Mouse (Mus musculus): Measurements from ENCODE around the gene Stab2. TPM values are rescaled to one million over a fixed set of nuclear protein-coding genes. Genes with fewer than 3 reads are reported as not detected.

Gene Stab2
- total and polyA plus RNA-seq, 2 experiments = 24.0 to 73.5 TPM

DNA sequence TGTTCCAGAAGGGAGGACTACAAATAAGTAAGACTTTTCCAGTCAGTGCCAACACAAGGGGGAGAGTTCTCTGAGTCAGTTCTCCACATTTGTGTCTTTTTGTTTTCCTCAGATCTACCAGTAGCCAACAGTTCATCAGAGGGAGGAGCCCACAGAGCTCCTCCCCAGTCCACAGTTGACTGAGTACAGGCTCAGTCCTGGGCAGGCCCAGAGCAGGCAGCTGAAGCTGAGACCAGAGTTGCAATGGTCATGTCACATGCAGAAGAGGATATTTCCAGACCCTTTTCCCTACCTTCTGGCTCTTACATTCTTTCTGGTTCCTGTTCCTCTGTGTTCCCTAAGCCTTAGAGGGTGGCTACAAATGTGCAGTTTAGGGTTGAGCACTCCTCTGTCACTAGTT, 118.4 kb downstream of the Stab2 start:
- H3K79me2 ChIP-seq (ENCODE audit: control insufficient read depth, insufficient read depth, low read length) = no peaks in the 10 kb centered on the region
- DNase-seq (ENCODE audit: extremely low read depth, low read depth, low spot score) = peak; percentile 42
- no peaks in the 10 kb centered on the region for H3K27me3 ChIP-seq (ENCODE audit: control insufficient read depth, insufficient read depth, low read length)
- H3K4me3 ChIP-seq (ENCODE audit: insufficient read depth, low read depth, low read length) = no peak overlapping the region
- H3K27ac ChIP-seq (replicated peaks; ENCODE audit: insufficient read depth, low read depth, low read length) = no peak overlapping the region; the same call in 1 of the 2 replicates
- H3K9ac ChIP-seq (ENCODE audit: low read depth, low read length) = no peak overlapping the region
- peaks cover 15% of the 10 kb centered on the region; the same call in 1 of the 2 replicates for H3K4me1 ChIP-seq (ENCODE audit: control insufficient read depth, insufficient read depth, low read length)
- TF ChIP-seq CTCF (IDR thresholded peaks at IDR 0.05; ENCODE audit: low read depth, low read length) (no peak), POLR2A (IDR thresholded peaks at IDR 0.05; ENCODE audit: extremely low read depth, insufficient read depth, low read length) (no peak)
- H3K36me3 ChIP-seq (ENCODE audit: control insufficient read depth, insufficient read depth, low read length) = no peaks in the 10 kb centered on the region

DNA sequence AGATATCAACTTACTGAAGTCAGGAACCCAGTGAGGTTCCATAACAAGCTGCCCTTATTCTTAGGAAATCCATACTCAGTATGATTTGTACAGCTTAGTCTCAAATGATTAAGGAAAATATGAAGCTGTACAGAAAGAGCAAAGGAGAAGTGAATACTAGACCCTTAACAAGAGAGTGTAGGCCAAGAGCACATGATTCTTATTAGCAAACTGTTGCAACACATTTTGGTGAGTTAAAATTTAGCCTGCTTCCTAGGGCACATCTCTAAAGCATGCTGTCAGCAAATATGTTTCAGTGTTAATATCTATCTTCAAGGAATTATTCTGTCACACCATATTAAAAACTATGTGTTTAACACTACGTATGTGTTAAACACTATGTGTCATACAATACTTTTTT, 121.4 kb downstream of the Stab2 start:
- peaks cover 20% of the 10 kb centered on the region for H3K4me1 ChIP-seq (ENCODE audit: control insufficient read depth, insufficient read depth, low read length)
- whole genome bisulfite sequencing = 20% methylated on average over 1 of the region's 1 CpGs
- TF ChIP-seq POLR2A (IDR thresholded peaks at IDR 0.05; ENCODE audit: extremely low read depth, insufficient read depth, low read length) (no peak), CTCF (IDR thresholded peaks at IDR 0.05; ENCODE audit: low read depth, low read length) (no peak)
- no peaks in the 10 kb centered on the region for H3K79me2 ChIP-seq (ENCODE audit: control insufficient read depth, insufficient read depth, low read length)
- H3K27ac ChIP-seq (replicated peaks; ENCODE audit: insufficient read depth, low read depth, low read length) = no peak overlapping the region
- H3K4me3 ChIP-seq (ENCODE audit: insufficient read depth, low read depth, low read length) = no peak overlapping the region
- no peak overlapping the region for H3K9ac ChIP-seq (ENCODE audit: low read depth, low read length)
- H3K36me3 ChIP-seq (ENCODE audit: control insufficient read depth, insufficient read depth, low read length) = no peaks in the 10 kb centered on the region
- DNase-seq (ENCODE audit: extremely low read depth, low read depth, low spot score) = peak; percentile 92
- H3K27me3 ChIP-seq (ENCODE audit: control insufficient read depth, insufficient read depth, low read length) = no peaks in the 10 kb centered on the region

DNA sequence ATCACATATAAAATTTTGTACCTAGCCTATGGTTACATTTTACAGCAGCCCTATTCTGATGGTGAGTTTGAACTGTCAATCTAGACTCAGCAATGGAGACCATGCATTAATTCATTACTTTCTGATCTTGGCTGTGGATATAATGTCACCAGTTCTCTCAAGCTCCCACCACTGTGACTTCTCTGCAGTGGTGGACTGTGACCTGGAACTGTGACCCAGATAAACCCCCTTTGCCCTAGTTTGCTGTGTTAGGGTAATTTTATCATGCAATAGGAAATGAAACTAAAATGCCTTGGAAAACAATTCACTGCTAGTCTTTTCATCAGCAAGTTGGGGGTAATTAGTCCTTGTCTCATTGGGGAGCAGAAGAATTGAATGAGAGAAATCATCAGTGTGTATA, 126.4 kb downstream of the Stab2 start:
- no peaks in the 10 kb centered on the region for H3K79me2 ChIP-seq (ENCODE audit: control insufficient read depth, insufficient read depth, low read length)
- DNase-seq (ENCODE audit: extremely low read depth, low read depth, low spot score) = peak; percentile 69
- no peak overlapping the region for H3K9ac ChIP-seq (ENCODE audit: low read depth, low read length)
- peak overlapping the region; percentile 76 for H3K27ac ChIP-seq (replicated peaks; ENCODE audit: insufficient read depth, low read depth, low read length)
- no peaks in the 10 kb centered on the region for H3K36me3 ChIP-seq (ENCODE audit: control insufficient read depth, insufficient read depth, low read length)
- TF ChIP-seq CTCF (IDR thresholded peaks at IDR 0.05; ENCODE audit: low read depth, low read length) = no peak
- TF ChIP-seq POLR2A (IDR thresholded peaks at IDR 0.05; ENCODE audit: extremely low read depth, insufficient read depth, low read length) = no peak
- no peaks in the 10 kb centered on the region for H3K27me3 ChIP-seq (ENCODE audit: control insufficient read depth, insufficient read depth, low read length)
- H3K4me3 ChIP-seq (ENCODE audit: insufficient read depth, low read depth, low read length) = no peak overlapping the region
- H3K4me1 ChIP-seq (ENCODE audit: control insufficient read depth, insufficient read depth, low read length) = peaks cover 27% of the 10 kb centered on the region

DNA sequence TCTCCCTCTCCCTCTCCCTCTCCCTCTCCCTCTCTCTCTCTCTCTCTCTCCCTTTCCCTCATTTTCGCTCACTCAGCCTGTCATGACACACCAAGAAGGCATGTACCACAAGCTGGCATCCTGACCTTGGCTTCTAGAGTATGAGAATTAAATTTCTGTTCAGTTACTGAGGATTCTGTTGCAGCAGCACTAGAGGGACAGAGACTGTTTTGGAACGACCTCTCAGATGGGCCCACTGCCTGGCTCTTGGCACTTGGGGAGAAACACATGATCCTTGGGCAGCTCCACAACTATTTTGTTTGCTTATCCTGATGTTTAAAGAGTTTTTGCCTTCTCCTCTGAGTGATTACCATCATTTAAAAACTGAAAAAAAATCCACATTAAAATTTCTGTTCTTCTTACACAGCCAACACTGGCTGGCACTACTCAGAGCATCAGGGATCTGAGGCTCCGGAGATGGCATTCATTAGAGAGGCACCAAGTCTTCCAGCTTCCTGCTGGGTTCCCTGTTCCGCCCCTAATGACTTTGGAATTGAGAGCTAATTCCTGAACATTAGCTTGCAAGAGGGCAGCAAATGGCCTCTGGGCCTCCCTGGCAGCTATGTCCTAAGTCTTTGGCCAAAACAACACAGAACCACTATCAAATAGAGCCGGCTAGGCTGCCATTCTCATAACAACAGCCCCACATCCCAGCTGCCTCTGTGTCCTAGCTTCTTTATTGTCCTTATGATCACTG, 127.6 kb downstream of the Stab2 start:
- TF ChIP-seq CTCF (IDR thresholded peaks at IDR 0.05; ENCODE audit: low read depth, low read length) = no peak
- no peak for TF ChIP-seq POLR2A (IDR thresholded peaks at IDR 0.05; ENCODE audit: extremely low read depth, insufficient read depth, low read length)
- DNase-seq (ENCODE audit: extremely low read depth, low read depth, low spot score) = peak; percentile 90
- Histone ChIP-seq H3K36me3 (ENCODE audit: control insufficient read depth, insufficient read depth, low read length) (no peaks in the 10 kb centered on the region), H3K4me3 (ENCODE audit: insufficient read depth, low read depth, low read length) (no peak overlapping the region), H3K4me1 (ENCODE audit: control insufficient read depth, insufficient read depth, low read length) (peaks cover 24% of the 10 kb centered on the region), H3K9ac (ENCODE audit: low read depth, low read length) (0 out of 2 replicates have a peak overlapping the region, but pooled peaks have one; percentile 47), H3K79me2 (ENCODE audit: control insufficient read depth, insufficient read depth, low read length) (no peaks in the 10 kb centered on the region), H3K27ac (replicated peaks; ENCODE audit: insufficient read depth, low read depth, low read length) (peak overlapping the region; percentile 62), H3K27me3 (ENCODE audit: control insufficient read depth, insufficient read depth, low read length) (no peaks in the 10 kb centered on the region)
- 25% methylated on average over 5 of the region's 5 CpGs for WGBS

DNA sequence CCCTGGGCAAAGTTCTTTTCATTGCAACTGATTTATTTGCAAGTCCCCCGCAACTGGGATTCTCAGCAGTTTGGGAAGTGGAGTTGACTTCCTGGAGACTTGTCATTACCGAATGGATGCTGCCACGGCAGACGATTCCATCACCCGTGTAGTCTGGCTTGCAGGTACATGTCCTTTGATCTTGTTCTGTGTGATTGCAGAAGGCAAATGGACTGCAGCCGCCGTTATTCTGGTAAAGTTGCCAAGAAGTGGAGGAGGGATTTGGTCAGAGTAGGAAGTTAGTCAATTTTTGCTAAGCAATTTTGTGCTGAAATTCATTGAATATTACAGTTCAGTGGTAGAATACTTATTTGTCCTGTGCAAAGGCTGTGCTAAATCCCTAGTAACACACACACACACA, 129.1 kb downstream of the Stab2 start:
- H3K4me3 ChIP-seq (ENCODE audit: insufficient read depth, low read depth, low read length) = no peak overlapping the region
- WGBS = 14% methylated on average over 7 of the region's 7 CpGs
- no peak for TF ChIP-seq POLR2A (IDR thresholded peaks at IDR 0.05; ENCODE audit: extremely low read depth, insufficient read depth, low read length)
- TF ChIP-seq CTCF (IDR thresholded peaks at IDR 0.05; ENCODE audit: low read depth, low read length) = no peak
- no peaks in the 10 kb centered on the region for H3K27me3 ChIP-seq (ENCODE audit: control insufficient read depth, insufficient read depth, low read length)
- peak; percentile 93 for DNase-seq (ENCODE audit: extremely low read depth, low read depth, low spot score)
- H3K9ac ChIP-seq (ENCODE audit: low read depth, low read length) = no peak overlapping the region
- H3K79me2 ChIP-seq (ENCODE audit: control insufficient read depth, insufficient read depth, low read length) = no peaks in the 10 kb centered on the region
- H3K27ac ChIP-seq (replicated peaks; ENCODE audit: insufficient read depth, low read depth, low read length) = peak overlapping the region; percentile 69
- peaks cover 24% of the 10 kb centered on the region for H3K4me1 ChIP-seq (ENCODE audit: control insufficient read depth, insufficient read depth, low read length)
- H3K36me3 ChIP-seq (ENCODE audit: control insufficient read depth, insufficient read depth, low read length) = no peaks in the 10 kb centered on the region

DNA sequence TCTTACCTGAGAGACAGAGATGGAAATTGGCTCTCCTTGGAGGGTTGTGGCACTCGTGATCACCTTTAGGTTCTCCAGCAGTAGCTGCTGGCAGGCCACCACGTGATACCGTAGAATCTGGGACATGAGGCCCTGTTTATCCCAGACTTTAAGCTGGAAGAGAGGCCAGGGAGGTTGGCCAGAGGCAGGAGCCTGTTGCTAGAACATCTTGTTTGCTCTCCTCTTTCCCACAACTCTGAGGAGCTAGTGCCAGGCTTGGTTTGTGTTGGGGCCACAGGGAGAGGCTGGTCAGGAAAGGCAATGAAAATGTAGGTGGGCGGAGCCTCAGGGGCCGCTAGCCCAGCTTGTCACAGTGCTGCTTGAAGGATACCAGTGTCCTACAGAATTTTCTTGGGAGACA, 135.2 kb downstream of the Stab2 start:
- H3K4me3 ChIP-seq (ENCODE audit: insufficient read depth, low read depth, low read length) = no peak overlapping the region

More for the DNA sequence above, 135.2 kb downstream of the Stab2 start:
- no peaks in the 10 kb centered on the region for H3K27me3 ChIP-seq (ENCODE audit: control insufficient read depth, insufficient read depth, low read length)
- 0 out of 2 replicates have a peak, but pooled peaks cover 3% of the 10 kb centered on the region for H3K4me1 ChIP-seq (ENCODE audit: control insufficient read depth, insufficient read depth, low read length)
- H3K9ac ChIP-seq (ENCODE audit: low read depth, low read length) = no peak overlapping the region
- no peaks in the 10 kb centered on the region for H3K36me3 ChIP-seq (ENCODE audit: control insufficient read depth, insufficient read depth, low read length)
- WGBS = 35% methylated on average over 5 of the region's 5 CpGs
- peak overlapping the region; percentile 14; the same call in 1 of the 2 replicates for H3K27ac ChIP-seq (replicated peaks; ENCODE audit: insufficient read depth, low read depth, low read length)
- no peaks in the 10 kb centered on the region for H3K79me2 ChIP-seq (ENCODE audit: control insufficient read depth, insufficient read depth, low read length)
- DNase-seq (ENCODE audit: extremely low read depth, low read depth, low spot score) = peak; percentile 78
- no peak for TF ChIP-seq POLR2A (IDR thresholded peaks at IDR 0.05; ENCODE audit: extremely low read depth, insufficient read depth, low read length)
- no peak for TF ChIP-seq CTCF (IDR thresholded peaks at IDR 0.05; ENCODE audit: low read depth, low read length)

Data from liver, adult 2 months (tissue).